Mouse (Mus musculus) C2C12 (cell line): ENCODE measurements around the gene Gm20219.

Experiments used
- CEBPB ChIP-seq: IDR thresholded peaks from one replicate; pipeline ENCODE4 v1.6.1; 2011; ENCODE audit warnings: low read depth, mild to moderate bottlenecking, control low read depth, moderate library complexity
- CTCF ChIP-seq: IDR thresholded peaks from one replicate; pipeline ENCODE4 v1.5.1; 2011; ENCODE audit not compliant: control insufficient read depth, insufficient read depth, insufficient read length
- MAX ChIP-seq: IDR thresholded peaks from one replicate; pipeline ENCODE4 v1.6.1; 2011; ENCODE audit warnings: mild to moderate bottlenecking, control low read depth
- USF1 ChIP-seq: IDR thresholded peaks from one replicate; pipeline ENCODE4 v1.6.1; 2011; ENCODE audit warnings: low read depth, mild to moderate bottlenecking, control low read depth, moderate library complexity

DNA sequence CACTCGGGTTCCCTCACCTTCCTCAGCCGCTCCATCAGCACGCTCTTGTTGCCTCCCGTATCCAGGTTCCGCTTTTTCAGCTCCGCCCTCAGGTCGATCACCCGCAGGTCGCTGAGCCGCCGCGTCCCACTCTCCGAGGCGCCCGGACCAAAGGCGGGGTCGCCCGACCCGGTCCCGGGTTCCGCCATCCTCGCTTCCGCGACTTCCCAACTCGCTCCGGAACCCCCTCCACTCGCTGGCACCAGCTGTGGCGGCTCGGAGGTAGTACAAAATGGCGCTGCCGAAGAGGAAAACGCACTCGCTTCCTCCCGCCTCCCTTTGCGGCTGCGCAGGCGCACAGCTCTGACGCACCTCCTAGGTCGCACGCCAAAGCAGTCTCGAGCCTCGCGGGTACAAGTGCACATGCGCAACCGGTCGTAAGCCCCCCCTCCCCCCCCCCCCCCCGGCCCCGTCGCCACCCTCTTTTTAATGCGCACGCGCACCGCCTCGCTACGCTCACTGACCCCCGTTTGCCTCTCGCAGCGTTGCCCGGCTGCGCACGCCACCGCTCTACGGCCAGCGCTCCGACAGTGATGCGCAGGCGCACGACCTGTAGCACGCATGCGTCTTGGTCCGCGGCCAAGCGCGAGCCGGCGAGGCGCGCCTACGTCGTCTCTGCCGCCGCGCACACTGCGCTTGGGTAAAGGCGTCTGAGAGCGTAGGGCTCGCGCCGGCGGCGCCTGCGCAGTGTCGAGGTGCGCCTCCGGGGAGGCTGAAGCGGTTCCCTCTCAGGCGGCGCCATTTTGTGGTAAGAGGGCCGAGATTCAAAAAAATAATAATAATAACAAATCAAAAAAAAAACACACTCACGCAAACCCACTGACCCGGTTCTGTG lies 30.3 kb upstream of the Gm20219 start, which contains the start of the genes Safb2 and Safb:
- no peak for TF ChIP-seq CTCF
- no peak for TF ChIP-seq USF1
- TF ChIP-seq CEBPB: no peak
- TF ChIP-seq MAX: peak; percentile 24
